15 mouse cellular contexts compared by ENCODE assay signal in the genomic region with DNA sequence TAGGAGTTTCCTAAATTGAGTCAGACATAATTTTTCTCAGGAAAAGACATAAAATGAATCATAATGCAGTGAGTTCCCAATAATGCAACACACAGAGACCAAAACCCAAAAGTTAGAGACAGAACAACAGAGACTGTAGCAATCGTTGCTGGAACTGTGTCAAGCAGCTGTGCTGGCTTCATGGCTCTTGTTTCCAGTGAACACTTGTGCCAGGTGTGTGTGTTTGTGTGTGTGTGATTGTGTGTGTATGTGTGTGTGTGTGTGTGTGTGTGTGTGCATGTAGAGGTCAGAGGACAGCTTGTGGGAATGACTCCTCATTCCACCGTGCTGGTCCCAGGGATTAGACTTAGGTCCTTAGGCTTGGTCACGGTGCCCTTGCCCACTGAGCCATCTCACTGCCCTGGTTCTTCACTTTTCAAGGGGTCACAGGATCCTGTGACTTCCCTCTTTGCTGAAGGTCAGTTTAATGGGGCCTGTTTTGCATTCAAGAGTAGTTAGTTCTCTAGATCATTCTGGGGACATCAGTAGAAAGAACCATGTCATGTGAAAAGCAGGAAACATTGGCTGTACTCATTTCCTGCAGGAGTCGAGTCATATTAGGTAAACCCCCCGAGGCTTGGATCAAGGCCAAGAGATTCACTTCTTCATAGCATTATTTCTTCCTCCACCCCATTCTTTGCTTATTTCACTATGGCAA. TPM values are rescaled to one million over a fixed set of nuclear protein-coding genes. Genes with fewer than 3 reads are reported as not detected.
A peak's percentile ranks its signal among the peaks of the same experiment; 100 is the strongest.
DNase-seq lines count a peak whose midpoint lies in the region; ATAC-seq lines count a peak whose summit lies in the region.
"Had no signal": no experiment of that assay in that cellular context is flagged by ENCODE, and none has a peak within 500 bp of the region (broad histone marks: within the 10 kb centered on the region; RNA-seq: fewer than 3 reads in every experiment).

No protein-coding gene starts in this region.

- no peaks in the 10 kb centered on the region for H3K4me1 ChIP-seq in forebrain, embryonic 10.5 days
- H3K4me1 ChIP-seq: neural tube, embryonic 15.5 days had no signal

- no peaks in the 10 kb centered on the region for H3K36me3 ChIP-seq in forebrain, embryonic 10.5 days (replicated peaks)
- H3K36me3 ChIP-seq: limb, embryonic 15.5 days; neural tube, embryonic 15.5 days had no signal

- H3K4me3 ChIP-seq in forebrain, embryonic 10.5 days: no peak overlapping the region
- H3K4me3 ChIP-seq: limb, embryonic 15.5 days; neural tube, embryonic 15.5 days had no signal

- H3K27me3 ChIP-seq in forebrain, embryonic 10.5 days (ENCODE audit: poor library complexity, severe bottlenecking): no peaks in the 10 kb centered on the region
- H3K27me3 ChIP-seq: limb, embryonic 15.5 days; neural tube, embryonic 15.5 days had no signal

- H3K27ac ChIP-seq in forebrain, embryonic 10.5 days: no peak overlapping the region
- H3K27ac ChIP-seq: hindbrain, postnatal 0 days; kidney, postnatal 0 days; limb, embryonic 15.5 days; neural tube, embryonic 15.5 days had no signal

- H3K9me3 ChIP-seq in forebrain, embryonic 10.5 days: peaks cover 5% of the 10 kb centered on the region; the same call in 1 of the 2 replicates
- H3K9me3 ChIP-seq: limb, embryonic 15.5 days; neural tube, embryonic 15.5 days had no signal

- peak; percentile 34 to 40 for DNase-seq in kidney, postnatal 25 days
- DNase-seq in kidney, postnatal 14 days: no peak
- peak; percentile 84 for DNase-seq in 416B (ENCODE audit: low read depth)
- peak; percentile 86 for DNase-seq in NIH3T3 (ENCODE audit: low read depth)
- DNase-seq in ovary, postnatal 10 days (ENCODE audit: low spot score): no peak
- DNase-seq in forebrain, embryonic 10.5 days (ENCODE audit: extremely low spot score, low spot score): no peak
- DNase-seq: cerebellum, adult 11-12 months; embryo, embryonic 11 days; right cerebral cortex, postnatal 14 days had no signal

- WGBS in forebrain, embryonic 10.5 days: 89% methylated on average over 5 of the region's 5 CpGs

- peak; percentile 91 for ATAC-seq in granulocyte monocyte progenitor cell, adult 5-6 weeks (replicated peaks; ENCODE audit: poor library complexity, severe bottlenecking)
- no peak for ATAC-seq in erythroblast, adult 5-6 weeks (replicated peaks; ENCODE audit: low FRiP score, poor library complexity, severe bottlenecking)
- ATAC-seq: hindbrain, postnatal 0 days had no signal

RNA-seq across cellular contexts. Expression of a gene that starts 6.0 kb away (rescaled TPM):
- total RNA-seq in granulocyte monocyte progenitor cell, adult 5-6 weeks (2014; fragmentation: Nextera tagmentation): not detected in 2 replicates
- not detected in 2 replicates for total RNA-seq in granulocyte monocyte progenitor cell, adult 5-6 weeks (2017)
- total RNA-seq in erythroblast, adult 5-6 weeks (2015; ENCODE audit: low replicate concordance): not detected in 2 replicates
- not detected in 2 replicates for total RNA-seq in erythroblast, adult 5-6 weeks (2017; ENCODE audit: low replicate concordance)
- 0.10 and 0.12 TPM in 2 replicates for polyA plus RNA-seq in forebrain, embryonic 10.5 days (2016; fragmentation: Nextera tagmentation; extraction: Ambion mirVana)
- total RNA-seq: hindbrain, postnatal 0 days had no signal
- polyA plus RNA-seq: hindbrain, postnatal 0 days; neural tube, embryonic 15.5 days had no signal

RNA-seq across cellular contexts. Expression of a gene that starts 13.2 kb away (rescaled TPM):
- total RNA-seq in granulocyte monocyte progenitor cell, adult 5-6 weeks (2014; fragmentation: Nextera tagmentation): 15.6 and 34.5 TPM in 2 replicates
- total RNA-seq in granulocyte monocyte progenitor cell, adult 5-6 weeks (2017): 28.5 and 43.0 TPM in 2 replicates
- 9.0 and 9.2 TPM in 2 replicates for total RNA-seq in erythroblast, adult 5-6 weeks (2015; ENCODE audit: low replicate concordance)
- 12.1 and 16.2 TPM in 2 replicates for total RNA-seq in erythroblast, adult 5-6 weeks (2017; ENCODE audit: low replicate concordance)
- polyA plus RNA-seq in forebrain, embryonic 10.5 days (2016; fragmentation: Nextera tagmentation; extraction: Ambion mirVana): 21.6 and 26.0 TPM in 2 replicates

Comparison
In these comparisons a context has a peak if more than half of its experiments do, and no peak if none do; other contexts are left out.
1. DNase-seq: peak in kidney, postnatal 25 days (2 of 2), 416B (single experiment) and NIH3T3 (single experiment); none in kidney, postnatal 14 days (single experiment), ovary, postnatal 10 days (single experiment) and forebrain, embryonic 10.5 days (single experiment).